Mouse (Mus musculus) liver, embryonic 14.5 days (tissue): ENCODE data around the gene Inpp5b. TPM values are rescaled to one million over a fixed set of nuclear protein-coding genes. Genes with fewer than 3 reads are reported as not detected.
A peak's percentile ranks its signal among the peaks of the same experiment; 100 is the strongest.
"Not testable (repeated sequence)": the region's sequence is repeated elsewhere in the genome, so short reads cannot be mapped to it uniquely, and the experiment has no call there.

Experiments
- ATAC-seq: fragments of 200-750 bp; cut with Nextera tagmentation; 2 replicates; pipeline ENCODE4 v1.8.0; 2017; ENCODE audit warnings: moderate number of reproducible peaks, mild to moderate bottlenecking, moderate library complexity; ENCODE audit not compliant: insufficient read depth
- DNase-seq, 3 experiments: peaks; one replicate each; pipeline ENCODE4 v3.0.0-alpha.2; 2012 to 2013; ENCODE audit warnings: low read depth in 3 of 3, low spot score in 3 of 3
- H3K27ac ChIP-seq: fragments of 300-500 bp; sonication (generic); 2 replicates; pipeline ENCODE4 v1.5.1; 2014; ENCODE audit warnings: moderate library complexity, mild to moderate bottlenecking, control low read depth, inconsistent platforms
- H3K27me3 ChIP-seq: fragments of 300-500 bp; sonication (generic); 2 replicates; pipeline ENCODE4 v1.6.1; 2014; ENCODE audit warnings: mild to moderate bottlenecking, low read length, moderate library complexity; ENCODE audit not compliant: control insufficient read depth, insufficient read depth
- H3K36me3 ChIP-seq: fragments of 300-500 bp; sonication (generic); replicated peaks from 2 replicates; pipeline ENCODE4 v1.6.1; 2014; ENCODE audit warnings: low read depth; ENCODE audit not compliant: control insufficient read depth, insufficient read depth
- H3K4me1 ChIP-seq, 2 experiments: fragments of 200-500 bp in 1 of 2; fragments of 300-500 bp in 1 of 2; sonication (generic) in 1 of 2; replicated peaks; 2 replicates each; pipeline ENCODE4 v1.6.1; 2012 to 2014; ENCODE audit warnings: antibody characterized with exemption in 1 of 2, inconsistent platforms in 1 of 2, low read length in 1 of 2; ENCODE audit not compliant: control insufficient read depth in 2 of 2, insufficient read depth in 2 of 2
- H3K4me2 ChIP-seq: fragments of 300-500 bp; sonication (generic); 2 replicates; pipeline ENCODE4 v1.6.1; 2014; ENCODE audit warnings: low read depth, mild to moderate bottlenecking, control low read depth, moderate library complexity
- H3K4me3 ChIP-seq, 2 experiments: fragments of 200-500 bp in 1 of 2; fragments of 300-500 bp in 1 of 2; sonication (generic) in 1 of 2; 2 replicates each; pipeline ENCODE4 v1.5.1; 2012 to 2014; ENCODE audit warnings: low read depth in 2 of 2, low read length in 2 of 2, mild to moderate bottlenecking in 2 of 2, control low read depth in 1 of 2, inconsistent platforms in 1 of 2, moderate library complexity in 1 of 2; ENCODE audit not compliant: insufficient read depth in 1 of 2
- H3K9ac ChIP-seq: fragments of 300-500 bp; sonication (generic); replicated peaks from 2 replicates; pipeline ENCODE4 v1.6.1; 2014; ENCODE audit warnings: mild to moderate bottlenecking, control low read depth, moderate library complexity
- H3K9me3 ChIP-seq: fragments of 300-500 bp; sonication (generic); 2 replicates; pipeline ENCODE4 v1.6.1; 2016; ENCODE audit warnings: low read length, mixed read lengths; ENCODE audit not compliant: control insufficient read depth
- CTCF ChIP-seq: IDR thresholded peaks from 2 replicates; pipeline ENCODE4 v1.5.1; 2016; ENCODE audit warnings: antibody characterized with exemption, low read depth, control low read depth
- EP300 ChIP-seq: IDR thresholded peaks from 2 replicates; pipeline ENCODE4 v1.6.1; 2016; ENCODE audit warnings: antibody characterized with exemption, low read depth
- WGBS: fragments of 180-500 bp; shearing (Covaris S2); extraction: QIAGEN DNeasy Blood & Tissue Kit; methylation state at CpG from one replicate; pipeline ENCODE4 v1.1.7; 2014; ENCODE audit not compliant: insufficient replicate concordance; 5-methylcytosine and 5-hydroxymethylcytosine counted together
- polyA plus RNA-seq, 2 experiments: library from polyadenylated mRNA; depleted of rRNA in 1 of 2; stranded (reverse) in 1 of 2; unstranded in 1 of 2; fragments of >200 nt; fragmentation: Nextera tagmentation in 1 of 2; extraction: Ambion mirVana in 1 of 2; gene quantifications; 2 replicates each; pipeline versions ENCODE4 v1.2.1 to v1.2.3; 2012 to 2014

Gene Inpp5b
- polyA plus RNA-seq, 2 experiments, result 36.6 to 36.7 TPM

- TF ChIP-seq CTCF, result no peak
- no peak for TF ChIP-seq EP300
- H3K9me3 ChIP-seq, result no peaks in the 10 kb centered on the region
- H3K9ac ChIP-seq, result peak overlapping the region; percentile 60
- WGBS, result 3% methylated on average over 18 of the region's 18 CpGs
- H3K27me3 ChIP-seq, result no peaks in the 10 kb centered on the region
- no peaks in the 10 kb centered on the region; the same call in 1 of the 2 replicates for H3K36me3 ChIP-seq
- peak overlapping the region; percentile 51 for H3K27ac ChIP-seq
- H3K4me2 ChIP-seq, result peak overlapping the region; percentile 80
- peak overlapping the region; percentile 30 to 40; a peak in 3 of 4 replicates for H3K4me3 ChIP-seq
- ATAC-seq (no peak), DNase-seq (no peak)
- peaks cover 35 to 38% of the 10 kb centered on the region in 2 experiments for H3K4me1 ChIP-seq
These were observed 31.6 kb upstream of the Inpp5b start for GRCm38 (mm10) chr4:124709961-124710446.

- no peak overlapping the region for H3K9ac ChIP-seq
- DNase-seq (no peak), ATAC-seq (no peak)
- WGBS, result 5% methylated on average over 5 of the region's 5 CpGs
- H3K36me3 ChIP-seq, result peaks cover under 1% of the 10 kb centered on the region; the same call in 1 of the 2 replicates
- no peak overlapping the region for H3K27ac ChIP-seq
- H3K9me3 ChIP-seq, result no peaks in the 10 kb centered on the region
- TF ChIP-seq CTCF, result peak; percentile 71
- TF ChIP-seq EP300, result no peak
- H3K4me2 ChIP-seq, result peak overlapping the region; percentile 80; the same call in 1 of the 2 replicates
- H3K4me1 ChIP-seq, result peaks cover 35 to 43% of the 10 kb centered on the region in 2 experiments
- H3K27me3 ChIP-seq, result no peaks in the 10 kb centered on the region
- H3K4me3 ChIP-seq, result no peak overlapping the region
These were observed 30.8 kb upstream of the Inpp5b start for GRCm38 (mm10) chr4:124710776-124711291.

GRCm38 (mm10) chr4:124712618-124713017 is 29.0 kb upstream of the Inpp5b start:
- ATAC-seq, result peak; percentile 69
- Histone ChIP-seq H3K4me1 (peaks cover 40 to 43% of the 10 kb centered on the region in 2 experiments), H3K27ac (peak overlapping the region; percentile 69), H3K27me3 (no peaks in the 10 kb centered on the region), H3K9ac (no peak overlapping the region; the same call in 1 of the 2 replicates), H3K4me2 (peak overlapping the region; percentile 1; the same call in 1 of the 2 replicates), H3K9me3 (no peaks in the 10 kb centered on the region), H3K4me3 (no peak overlapping the region), H3K36me3 (peaks cover 8% of the 10 kb centered on the region; the same call in 1 of the 2 replicates)
- no peak for TF ChIP-seq CTCF
- TF ChIP-seq EP300, result peak; percentile 69
- peak; percentile 68 to 76 (median 74) for DNase-seq
- 39% methylated on average over 6 of the region's 6 CpGs for WGBS

- Histone ChIP-seq H3K4me1 (peaks cover 38% of the 10 kb centered on the region in 2 experiments), H3K4me2 (peak overlapping the region; percentile 75), H3K36me3 (peaks cover 20% of the 10 kb centered on the region)
- H3K27ac ChIP-seq, H3K4me3 ChIP-seq, DNase-seq, H3K9me3 ChIP-seq, H3K27me3 ChIP-seq, H3K9ac ChIP-seq, ATAC-seq: not testable (repeated sequence)
- 59% methylated on average over 5 of the region's 5 CpGs for WGBS
These were observed 27.8 kb upstream of the Inpp5b start for GRCm38 (mm10) chr4:124713850-124714249.

- Histone ChIP-seq H3K27ac (peak within 1 kb of the TSS; percentile 57), H3K9ac (peak within 1 kb of the TSS; percentile 96), H3K27me3 (no peaks in the 10 kb centered on the region), H3K4me2 (peak within 1 kb of the TSS; percentile 75), H3K4me1 (peaks cover 30% of the 10 kb centered on the region in 2 experiments), H3K36me3 (peaks cover 28% of the 10 kb centered on the region), H3K4me3 (peak within 1 kb of the TSS; percentile 93 to 96), H3K9me3 (no peaks in the 10 kb centered on the region)
- peak; percentile 94 for TF ChIP-seq CTCF
- TF ChIP-seq EP300, result 0 out of 2 replicates have a peak, but pooled peaks have one; percentile 50
- DNase-seq (peak; percentile 91 to 92 (median 91)), ATAC-seq (peak; percentile 81)
- under 1% methylated on average over 57 of the region's 57 CpGs for WGBS
These were observed 26.8 kb upstream of the Inpp5b start, which contains the start of gene Sf3a3 for GRCm38 (mm10) chr4:124714545-124715481. Sf3a3 (plus strand) TSS chr4:124714776.
